Mouse (Mus musculus): ENCODE results near the gene Rad9a. TPM values are rescaled to one million over a fixed set of nuclear protein-coding genes. Genes with fewer than 3 reads are reported as not detected.

Rad9a gene
- total RNA-seq, 2 experiments from 2014 or later: 6.1 to 10.8 TPM

- DNase-seq (ENCODE audit: low spot score in 2 of 2): no peak
- intact Hi-C loops (cut with DNase I): loop anchor here (5.0 kb wide), 1 partner anchor 35 kb away; no protein-coding TSS in a partner anchor
Observed at GRCm38 (mm10) chr19:4202149-4202548, 687 bp upstream of the Rad9a start.

GRCm38 (mm10) chr19:4197180-4197579 lies 4.3 kb downstream of the Rad9a start:
- intact Hi-C loops (cut with DNase I): no loop called here
- no peak for DNase-seq (ENCODE audit: low spot score in 2 of 2)

GRCm38 (mm10) chr19:4196548-4196947 lies 4.9 kb downstream of the Rad9a start:
- DNase-seq (ENCODE audit: low spot score in 2 of 2): no peak
- intact Hi-C loops (cut with DNase I): no loop called here

GRCm38 (mm10) chr19:4196048-4196447 lies 5.4 kb downstream of the Rad9a start:
- no peak for DNase-seq (ENCODE audit: low spot score in 2 of 2)
- intact Hi-C loops (cut with DNase I): no loop called here

- no peak for DNase-seq (ENCODE audit: low spot score in 2 of 2)
- intact Hi-C loops (cut with DNase I): loop anchor here (5.0 kb wide), 1 partner anchor 68 kb away; the partner anchor contains the start of gene Aip
Observed at GRCm38 (mm10) chr19:4194776-4195650, 6.4 kb downstream of the Rad9a start.

GRCm38 (mm10) chr19:4194021-4194724 lies 7.3 kb downstream of the Rad9a start:
- no peak for DNase-seq (ENCODE audit: low spot score in 2 of 2)
- intact Hi-C loops (cut with DNase I): loop anchor here (5.0 kb wide), 1 partner anchor 67 kb away; the partner anchor contains the start of gene Aip

GRCm38 (mm10) chr19:4193129-4193528 lies 8.3 kb downstream of the Rad9a start:
- DNase-seq (ENCODE audit: low spot score in 2 of 2): no peak
- intact Hi-C loops (cut with DNase I): loop anchor here (5.0 kb wide), 1 partner anchor 66 kb away; the partner anchor contains the start of gene Aip

- DNase-seq (ENCODE audit: low spot score in 2 of 2): no peak
- intact Hi-C loops (cut with DNase I): loop anchor here (5.0 kb wide), 1 partner anchor 65 kb away; the partner anchor contains the start of gene Aip
Observed at GRCm38 (mm10) chr19:4192251-4192985, 9.0 kb downstream of the Rad9a start.

- peak; percentile 90 to 91 for DNase-seq (ENCODE audit: low spot score in 2 of 2)
- intact Hi-C loops (cut with DNase I): loop anchor here (5.0 kb wide), 1 partner anchor 64 kb away; the partner anchor contains the start of gene Aip
Observed at GRCm38 (mm10) chr19:4191528-4192250, 9.8 kb downstream of the Rad9a start, which contains the start of gene Ppp1ca. Ppp1ca (plus strand) TSS chr19:4192065.

GRCm38 (mm10) chr19:4190831-4191334 lies 10.6 kb downstream of the Rad9a start, which contains the start of gene Tbc1d10c:
Tbc1d10c (minus strand) TSS chr19:4191284.
- intact Hi-C loops (cut with DNase I): loop anchor here (5.0 kb wide), 1 partner anchor 64 kb away; the partner anchor contains the start of gene Aip

GRCm38 (mm10) chr19:4189051-4189620 lies 12.3 kb downstream of the Rad9a start:
- DNase-seq (ENCODE audit: low spot score in 2 of 2): no peak
- intact Hi-C loops (cut with DNase I): no loop called here

More at GRCm38 (mm10) chr19:4190831-4191334, 10.6 kb downstream of the Rad9a start, which contains the start of gene Tbc1d10c:
- no peak for DNase-seq (ENCODE audit: low spot score in 2 of 2)

GRCm38 (mm10) chr19:4187303-4187702 lies 14.2 kb downstream of the Rad9a start:
- intact Hi-C loops (cut with DNase I): loop anchor here (2.0 kb wide), 1 partner anchor 17 kb away; no protein-coding TSS in a partner anchor
- DNase-seq (ENCODE audit: low spot score in 2 of 2): no peak

- intact Hi-C loops (cut with DNase I): no loop called here
- no peak for DNase-seq (ENCODE audit: low spot score in 2 of 2)
Observed at GRCm38 (mm10) chr19:4184976-4185975, 16.2 kb downstream of the Rad9a start.

- intact Hi-C loops (cut with DNase I): no loop called here
- DNase-seq (ENCODE audit: low spot score in 2 of 2): no peak
Observed at GRCm38 (mm10) chr19:4183689-4184088, 17.8 kb downstream of the Rad9a start.

GRCm38 (mm10) chr19:4181892-4182291 lies 19.6 kb downstream of the Rad9a start:
- intact Hi-C loops (cut with DNase I): no loop called here
- DNase-seq (ENCODE audit: low spot score in 2 of 2): peak; percentile 69

- intact Hi-C loops (cut with DNase I): no loop called here
- no peak for DNase-seq (ENCODE audit: low spot score in 2 of 2)
Observed at GRCm38 (mm10) chr19:4180411-4180810, 21.1 kb downstream of the Rad9a start.

GRCm38 (mm10) chr19:4175368-4175947 lies 26.0 kb downstream of the Rad9a start, which contains the start of gene Carns1:
Carns1 (minus strand) TSS chr19:4175479.
- intact Hi-C loops (cut with DNase I): no loop called here
- DNase-seq (ENCODE audit: low spot score in 2 of 2): no peak
